9 mouse cellular contexts compared by ENCODE assay signal in genomic region chr2:28622521-28623124, GRCm38 (mm10). TPM values are rescaled to one million over a fixed set of nuclear protein-coding genes. Genes with fewer than 3 reads are reported as not detected.
DNase-seq lines count a peak whose midpoint lies in the region; ATAC-seq and TF ChIP-seq lines count a peak whose summit lies in the region.
"Had no signal": no experiment of that assay in that cellular context is flagged by ENCODE, and none has a peak within 500 bp of the region (broad histone marks: within the 10 kb centered on the region; RNA-seq: fewer than 3 reads in every experiment).

No protein-coding gene starts in this region.

- H3K4me1 ChIP-seq in kidney, postnatal 0 days (replicated peaks; ENCODE audit: insufficient read depth, low read length): no peaks in the 10 kb centered on the region; the same call in 1 of the 2 replicates
- H3K4me1 ChIP-seq in intestine, postnatal 0 days (replicated peaks; ENCODE audit: control insufficient read depth, insufficient read depth, low read length): no peaks in the 10 kb centered on the region
- no peaks in the 10 kb centered on the region for H3K4me1 ChIP-seq in midbrain, postnatal 0 days (ENCODE audit: insufficient read depth, low read length)

- no peak overlapping the region for H3K27ac ChIP-seq in kidney, postnatal 0 days
- no peak overlapping the region for H3K27ac ChIP-seq in intestine, postnatal 0 days (ENCODE audit: low read depth, low read length)
- H3K27ac ChIP-seq in midbrain, postnatal 0 days (ENCODE audit: low read depth, low read length): no peak overlapping the region

- WGBS in kidney, postnatal 0 days: 19% methylated on average over 10 of the region's 10 CpGs
- 19% methylated on average over 10 of the region's 10 CpGs for WGBS in intestine, postnatal 0 days
- WGBS in midbrain, postnatal 0 days: 27% methylated on average over 10 of the region's 10 CpGs

- H3K36me3 ChIP-seq in kidney, postnatal 0 days (ENCODE audit: insufficient read depth, low read length): no peaks in the 10 kb centered on the region
- no peaks in the 10 kb centered on the region for H3K36me3 ChIP-seq in intestine, postnatal 0 days (ENCODE audit: control insufficient read depth, insufficient read depth)
- no peaks in the 10 kb centered on the region for H3K36me3 ChIP-seq in midbrain, postnatal 0 days (ENCODE audit: insufficient read depth, low read length)

- H3K9ac ChIP-seq in kidney, postnatal 0 days (ENCODE audit: low read depth, low read length): no peak overlapping the region
- H3K9ac ChIP-seq in intestine, postnatal 0 days (ENCODE audit: low read depth, low read length): no peak overlapping the region
- H3K9ac ChIP-seq in midbrain, postnatal 0 days (replicated peaks; ENCODE audit: low read length, poor library complexity, severe bottlenecking): no peak overlapping the region

- peak; percentile 77 for TF ChIP-seq CTCF in kidney, postnatal 0 days (IDR thresholded peaks at IDR 0.05; ENCODE audit: low read depth)
- TF ChIP-seq CTCF in intestine, postnatal 0 days (IDR thresholded peaks at IDR 0.05; ENCODE audit: low read depth): peak; percentile 82
- peak; percentile 67 for TF ChIP-seq CTCF in midbrain, postnatal 0 days (IDR thresholded peaks at IDR 0.05)

- 0 out of 2 replicates have a peak, but pooled peaks cover 6% of the 10 kb centered on the region for H3K27me3 ChIP-seq in kidney, postnatal 0 days (ENCODE audit: insufficient read depth, low read length)
- peaks cover 9% of the 10 kb centered on the region for H3K27me3 ChIP-seq in intestine, postnatal 0 days (replicated peaks; ENCODE audit: control insufficient read depth, insufficient read depth, low read length)
- H3K27me3 ChIP-seq in midbrain, postnatal 0 days (ENCODE audit: insufficient read depth, low read length): peaks cover 12% of the 10 kb centered on the region; the same call in 1 of the 2 replicates

- ATAC-seq in kidney, postnatal 0 days (replicated peaks; ENCODE audit: low FRiP score, low read depth): no peak
- ATAC-seq in intestine, postnatal 0 days: no peak; the same call in 1 of the 2 replicates
- no peak for ATAC-seq in midbrain, postnatal 0 days (ENCODE audit: low FRiP score)
- no peak for ATAC-seq in granulocyte monocyte progenitor cell, adult 5-6 weeks (replicated peaks; ENCODE audit: poor library complexity, severe bottlenecking)

- no peak overlapping the region for H3K4me3 ChIP-seq in kidney, postnatal 0 days (replicated peaks; ENCODE audit: low read depth, low read length)
- no peak overlapping the region for H3K4me3 ChIP-seq in intestine, postnatal 0 days (ENCODE audit: low read depth, low read length)
- no peak overlapping the region for H3K4me3 ChIP-seq in midbrain, postnatal 0 days (ENCODE audit: low read depth, low read length)

- no peaks in the 10 kb centered on the region for H3K9me3 ChIP-seq in kidney, postnatal 0 days (replicated peaks; ENCODE audit: low read length)
- H3K9me3 ChIP-seq in intestine, postnatal 0 days (ENCODE audit: control insufficient read depth): no peaks in the 10 kb centered on the region
- H3K9me3 ChIP-seq in midbrain, postnatal 0 days (ENCODE audit: low read length): no peaks in the 10 kb centered on the region

- H3K4me2 ChIP-seq in kidney, postnatal 0 days (ENCODE audit: low read length): no peak overlapping the region
- no peak overlapping the region for H3K4me2 ChIP-seq in intestine, postnatal 0 days (replicated peaks; ENCODE audit: low read depth)
- H3K4me2 ChIP-seq in midbrain, postnatal 0 days (ENCODE audit: low read depth, low read length, poor library complexity, severe bottlenecking): no peak overlapping the region

- DNase-seq in adrenal gland, adult (ENCODE audit: inconsistent age in 2 of 2, low spot score in 1 of 2): peak; percentile 22 to 68
- no peak for DNase-seq in adrenal gland, adult 2 months
- DNase-seq in kidney, postnatal 0 days (ENCODE audit: low spot score): peak; percentile 54
- no peak for DNase-seq in kidney, adult 9 months
- peak; percentile 59 for DNase-seq in adipocyte (ENCODE audit: low spot score)
- DNase-seq in midbrain, postnatal 0 days (ENCODE audit: low spot score): peak; percentile 36

RNA-seq across cellular contexts. Expression of gene Gfi1b, which starts 0.8 kb away (rescaled TPM):
- not detected for total RNA-seq in adrenal gland, adult 2 months (2021)
- 0.15 and 0.22 TPM in 2 replicates for polyA plus RNA-seq in adrenal gland, adult 2 months (2012; rRNA removed)
- polyA plus RNA-seq in kidney, postnatal 0 days (2015; fragmentation: Nextera tagmentation; extraction: Ambion mirVana): 0.09 TPM in 1 of 2 replicates, not detected in the other
- 0.34 TPM in 1 of 2 replicates, not detected in the other for polyA plus RNA-seq in intestine, postnatal 0 days (2015; fragmentation: Nextera tagmentation; extraction: Ambion mirVana)
- total RNA-seq in midbrain, postnatal 0 days (2014; rRNA removed): not detected in 2 replicates
- polyA plus RNA-seq in midbrain, postnatal 0 days (2015; fragmentation: Nextera tagmentation; extraction: Ambion mirVana): not detected in 2 replicates
- total RNA-seq in granulocyte monocyte progenitor cell, adult 5-6 weeks (2014; fragmentation: Nextera tagmentation): 1.4 TPM in 1 of 2 replicates, not detected in the other
- 1.9 and 2.0 TPM in 2 replicates for total RNA-seq in granulocyte monocyte progenitor cell, adult 5-6 weeks (2017)
- polyA plus RNA-seq: intestine, embryonic 14.5 days had no signal

RNA-seq across cellular contexts. Expression of gene Tsc1, which starts 18.4 kb away (rescaled TPM):
- 10 to 100 TPM; 17.8 to 19.3 TPM for total RNA-seq in adrenal gland, adult 2 months (2021)
- polyA plus RNA-seq in adrenal gland, adult 2 months (2012; rRNA removed): 7.8 and 8.3 TPM in 2 replicates
- polyA plus RNA-seq in kidney, postnatal 0 days (2015; fragmentation: Nextera tagmentation; extraction: Ambion mirVana): 9.5 and 10.6 TPM in 2 replicates
- 6.5 and 8.2 TPM in 2 replicates for polyA plus RNA-seq in intestine, postnatal 0 days (2015; fragmentation: Nextera tagmentation; extraction: Ambion mirVana)
- 41.3 and 42.9 TPM in 2 replicates for total RNA-seq in midbrain, postnatal 0 days (2014; rRNA removed)
- polyA plus RNA-seq in midbrain, postnatal 0 days (2015; fragmentation: Nextera tagmentation; extraction: Ambion mirVana): 19.5 and 22.9 TPM in 2 replicates
- total RNA-seq in granulocyte monocyte progenitor cell, adult 5-6 weeks (2014; fragmentation: Nextera tagmentation): 17.4 and 23.7 TPM in 2 replicates
- total RNA-seq in granulocyte monocyte progenitor cell, adult 5-6 weeks (2017): 11.1 and 12.4 TPM in 2 replicates

RNA-seq across cellular contexts. Expression of gene Gtf3c5, which starts 39.1 kb away (rescaled TPM):
- 10 to 100 TPM; 15.4 to 21.6 TPM for total RNA-seq in adrenal gland, adult 2 months (2021)
- polyA plus RNA-seq in adrenal gland, adult 2 months (2012; rRNA removed): 14.8 and 16.0 TPM in 2 replicates
- polyA plus RNA-seq in kidney, postnatal 0 days (2015; fragmentation: Nextera tagmentation; extraction: Ambion mirVana): 19.6 and 22.4 TPM in 2 replicates
- polyA plus RNA-seq in intestine, postnatal 0 days (2015; fragmentation: Nextera tagmentation; extraction: Ambion mirVana): 8.4 and 8.9 TPM in 2 replicates
- total RNA-seq in midbrain, postnatal 0 days (2014; rRNA removed): 23.3 and 26.7 TPM in 2 replicates
- polyA plus RNA-seq in midbrain, postnatal 0 days (2015; fragmentation: Nextera tagmentation; extraction: Ambion mirVana): 29.3 and 33.5 TPM in 2 replicates
- total RNA-seq in granulocyte monocyte progenitor cell, adult 5-6 weeks (2014; fragmentation: Nextera tagmentation): 25.9 and 31.5 TPM in 2 replicates
- total RNA-seq in granulocyte monocyte progenitor cell, adult 5-6 weeks (2017): 12.6 and 16.5 TPM in 2 replicates

RNA-seq across cellular contexts. Expression of gene Cel, which starts 59.4 kb away (rescaled TPM):
- total RNA-seq in adrenal gland, adult 2 months (2021): under 1 TPM in 1 of 2 experiments, not detected in 1; 0.14 TPM
- 0.06 TPM in 1 of 2 replicates, not detected in the other for polyA plus RNA-seq in adrenal gland, adult 2 months (2012; rRNA removed)
- polyA plus RNA-seq in kidney, postnatal 0 days (2015; fragmentation: Nextera tagmentation; extraction: Ambion mirVana): not detected in 2 replicates
- polyA plus RNA-seq in intestine, postnatal 0 days (2015; fragmentation: Nextera tagmentation; extraction: Ambion mirVana): 5.5 and 7.9 TPM in 2 replicates
- not detected in 2 replicates for total RNA-seq in midbrain, postnatal 0 days (2014; rRNA removed)
- not detected in 2 replicates for polyA plus RNA-seq in midbrain, postnatal 0 days (2015; fragmentation: Nextera tagmentation; extraction: Ambion mirVana)
- not detected in 2 replicates for total RNA-seq in granulocyte monocyte progenitor cell, adult 5-6 weeks (2014; fragmentation: Nextera tagmentation)
- total RNA-seq in granulocyte monocyte progenitor cell, adult 5-6 weeks (2017): not detected in 2 replicates

Comparison
In these comparisons a context has a peak if more than half of its experiments do, and no peak if none do; other contexts are left out.
1. DNase-seq: peak in adrenal gland, adult (2 of 2), kidney, postnatal 0 days (single experiment), adipocyte (single experiment) and midbrain, postnatal 0 days (single experiment); none in adrenal gland, adult 2 months (single experiment) and kidney, adult 9 months (single experiment).
2. Peak in every context shown above with its lines, with median percentiles within 50 percentile points of each other: CTCF ChIP-seq.